Mouse (Mus musculus) liver, postnatal 0 days (tissue): ENCODE results near the gene Map3k1. TPM values are rescaled to one million over a fixed set of nuclear protein-coding genes. Genes with fewer than 3 reads are reported as not detected.

Source experiments
- ATAC-seq: fragments of 200-750 bp; cut with Nextera tagmentation; 2 replicates; pipeline ENCODE4 v1.8.0; 2017; ENCODE audit warnings: mild to moderate bottlenecking, moderate library complexity
- DNase-seq: peaks from one replicate; pipeline ENCODE4 v3.0.0-alpha.2; 2016
- H3K27ac ChIP-seq: fragments of 300-500 bp; sonication (generic); 2 replicates; pipeline ENCODE4 v1.5.1; 2014; ENCODE audit warnings: antibody characterized with exemption, moderate library complexity, mild to moderate bottlenecking, low read depth
- H3K27me3 ChIP-seq: fragments of 300-500 bp; sonication (generic); 2 replicates; pipeline ENCODE4 v1.6.1; 2014; ENCODE audit warnings: low read length, control low read depth, mixed read lengths; ENCODE audit not compliant: insufficient read depth
- H3K36me3 ChIP-seq: fragments of 300-500 bp; sonication (generic); replicated peaks from 2 replicates; pipeline ENCODE4 v1.6.1; 2014; ENCODE audit warnings: mild to moderate bottlenecking, control low read depth, low read length, moderate library complexity, mixed read lengths; ENCODE audit not compliant: insufficient read depth
- H3K4me1 ChIP-seq: fragments of 300-500 bp; sonication (generic); 2 replicates; pipeline ENCODE4 v1.6.1; 2014; ENCODE audit warnings: antibody characterized with exemption, mild to moderate bottlenecking, control low read depth; ENCODE audit not compliant: insufficient read depth
- H3K4me2 ChIP-seq: fragments of 300-500 bp; sonication (generic); 2 replicates; pipeline ENCODE4 v1.6.1; 2014; ENCODE audit warnings: low read depth, mild to moderate bottlenecking, low read length, moderate library complexity, mixed read lengths
- H3K4me3 ChIP-seq: fragments of 300-500 bp; sonication (generic); 2 replicates; pipeline ENCODE4 v1.5.1; 2014; ENCODE audit warnings: low read depth, low read length
- H3K9ac ChIP-seq: fragments of 300-500 bp; sonication (generic); replicated peaks from 2 replicates; pipeline ENCODE4 v1.6.1; 2014; ENCODE audit warnings: mild to moderate bottlenecking, moderate library complexity
- H3K9me3 ChIP-seq: fragments of 300-500 bp; sonication (generic); 2 replicates; pipeline ENCODE4 v1.6.1; 2016; ENCODE audit warnings: mild to moderate bottlenecking, control low read depth, low read length, mixed read lengths
- CTCF ChIP-seq: sonication (generic); IDR thresholded peaks from 2 replicates; pipeline ENCODE4 v1.5.1; 2016; ENCODE audit warnings: antibody characterized with exemption, low read depth
- EP300 ChIP-seq: IDR thresholded peaks from 2 replicates; pipeline ENCODE4 v1.6.1; 2016; ENCODE audit warnings: antibody characterized with exemption, low read depth, mild to moderate bottlenecking
- WGBS: fragments of 180-500 bp; shearing (Covaris S2); extraction: QIAGEN DNeasy Blood & Tissue Kit; methylation state at CpG from one replicate; pipeline ENCODE4 v1.1.7; 2014; ENCODE audit not compliant: insufficient replicate concordance; 5-methylcytosine and 5-hydroxymethylcytosine counted together
- polyA plus RNA-seq: library from polyadenylated mRNA; unstranded; fragments of >200 nt; fragmentation: Nextera tagmentation; extraction: Ambion mirVana; gene quantifications from 2 replicates; pipeline ENCODE4 v1.2.1, GENCODE M21; 2015

Gene Map3k1
- polyA plus RNA-seq, 1 experiment from 2014 or later: 11.5 TPM

- no peak for TF ChIP-seq CTCF
- TF ChIP-seq EP300: no peak
- no peaks in the 10 kb centered on the region for H3K36me3 ChIP-seq
- H3K4me1 ChIP-seq: peaks cover 16% of the 10 kb centered on the region
- no peak overlapping the region for H3K9ac ChIP-seq
- H3K4me2 ChIP-seq: no peak overlapping the region
- no peak overlapping the region for H3K4me3 ChIP-seq
- ATAC-seq (no peak), DNase-seq (no peak)
- peak overlapping the region; percentile 61 for H3K27ac ChIP-seq
- WGBS: 90% methylated on average over 4 of the region's 4 CpGs
- no peaks in the 10 kb centered on the region for H3K27me3 ChIP-seq
- H3K9me3 ChIP-seq: peaks cover 2% of the 10 kb centered on the region; the same call in 1 of the 2 replicates
Measured at GRCm38 (mm10) chr13:111815486-111815885, 6.7 kb upstream of the Map3k1 start.

DNA sequence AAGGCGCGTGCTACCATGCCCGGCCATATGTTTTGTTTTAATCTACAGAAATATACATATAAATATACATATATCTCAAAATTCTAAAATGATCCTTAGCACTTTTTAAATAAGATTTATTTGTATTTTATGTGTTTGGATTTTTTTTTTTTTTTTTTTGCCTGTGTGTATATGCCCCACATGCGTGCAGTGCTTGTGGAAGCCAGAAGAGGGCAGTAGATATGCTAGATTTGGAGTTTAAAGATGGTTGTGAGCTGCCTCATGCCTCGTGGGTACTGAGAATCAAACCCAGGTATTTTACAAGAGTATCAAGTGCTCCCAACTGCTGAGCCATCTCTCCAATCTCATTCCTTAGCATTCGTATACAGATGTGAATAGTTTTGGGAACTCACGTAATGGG lies 6.2 kb upstream of the Map3k1 start:
- H3K4me2 ChIP-seq: no peak overlapping the region
- H3K9ac ChIP-seq: no peak overlapping the region
- peaks cover 12% of the 10 kb centered on the region for H3K4me1 ChIP-seq
- no peaks in the 10 kb centered on the region for H3K27me3 ChIP-seq
- ATAC-seq: no peak
- H3K27ac ChIP-seq: no peak overlapping the region
- no peak for DNase-seq
- WGBS: 94% methylated on average over 7 of the region's 7 CpGs
- peaks cover 2% of the 10 kb centered on the region; the same call in 1 of the 2 replicates for H3K9me3 ChIP-seq
- no peaks in the 10 kb centered on the region for H3K36me3 ChIP-seq
- no peak overlapping the region for H3K4me3 ChIP-seq
- TF ChIP-seq EP300 (no peak), CTCF (peak; percentile 43)

DNA sequence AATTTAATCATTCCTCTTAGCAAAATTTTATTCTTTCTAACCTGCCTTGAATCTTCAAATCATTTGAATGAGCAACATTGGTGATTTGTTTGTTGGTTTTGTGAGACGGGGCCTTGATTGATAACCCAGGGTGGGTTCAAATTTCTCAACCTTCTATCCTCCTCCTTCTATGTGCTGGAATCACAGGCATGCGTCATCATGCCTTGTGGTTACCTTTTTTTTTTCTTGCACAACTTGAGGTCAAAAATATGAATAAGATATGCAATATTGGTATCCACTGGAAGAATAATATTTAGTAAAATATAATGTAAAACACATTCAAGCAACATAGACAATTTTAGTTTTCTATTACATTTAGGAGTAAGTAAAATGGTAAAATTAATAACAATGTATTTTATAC lies 3.9 kb upstream of the Map3k1 start:
- peaks cover 9% of the 10 kb centered on the region; the same call in 1 of the 2 replicates for H3K4me1 ChIP-seq
- no peak overlapping the region for H3K27ac ChIP-seq
- H3K4me3 ChIP-seq: no peak overlapping the region
- no peak overlapping the region for H3K9ac ChIP-seq
- no peaks in the 10 kb centered on the region for H3K27me3 ChIP-seq
- peaks cover 2% of the 10 kb centered on the region; the same call in 1 of the 2 replicates for H3K9me3 ChIP-seq
- no peaks in the 10 kb centered on the region for H3K36me3 ChIP-seq
- TF ChIP-seq EP300: no peak
- TF ChIP-seq CTCF: no peak
- ATAC-seq: no peak
- H3K4me2 ChIP-seq: no peak overlapping the region
- WGBS: 79% methylated on average over 2 of the region's 2 CpGs
- no peak for DNase-seq

- Histone ChIP-seq H3K27ac (no peak overlapping the region), H3K4me2 (no peak overlapping the region), H3K36me3 (no peaks in the 10 kb centered on the region), H3K9me3 (peaks cover 2% of the 10 kb centered on the region; the same call in 1 of the 2 replicates), H3K9ac (no peak overlapping the region), H3K4me3 (no peak overlapping the region), H3K27me3 (no peaks in the 10 kb centered on the region), H3K4me1 (peaks cover 13% of the 10 kb centered on the region)
- ATAC-seq (no peak), DNase-seq (no peak)
- no peak for TF ChIP-seq CTCF
- TF ChIP-seq EP300: no peak
- WGBS: 88% methylated on average over 13 of the region's 13 CpGs
Measured at GRCm38 (mm10) chr13:111810998-111811628, 2.3 kb upstream of the Map3k1 start.

GRCm38 (mm10) chr13:111809466-111810228 lies 854 bp upstream of the Map3k1 start:
- Histone ChIP-seq H3K27ac (peak overlapping the region; percentile 98), H3K9me3 (no peaks in the 10 kb centered on the region), H3K36me3 (no peaks in the 10 kb centered on the region), H3K4me2 (peak overlapping the region; percentile 91), H3K9ac (peak overlapping the region; percentile 96), H3K4me3 (peak overlapping the region; percentile 93), H3K4me1 (peaks cover 20% of the 10 kb centered on the region), H3K27me3 (no peaks in the 10 kb centered on the region)
- ATAC-seq (peak; percentile 47), DNase-seq (peak; percentile 81)
- TF ChIP-seq CTCF (no peak), EP300 (0 out of 2 replicates have a peak, but pooled peaks have one; percentile 6)
- 2% methylated on average over 29 of the region's 29 CpGs for WGBS

- no peaks in the 10 kb centered on the region for H3K9me3 ChIP-seq
- TF ChIP-seq CTCF (no peak), EP300 (no peak)
- H3K4me3 ChIP-seq: peak overlapping the region; percentile 93
- H3K4me2 ChIP-seq: peak overlapping the region; percentile 91
- no peaks in the 10 kb centered on the region for H3K27me3 ChIP-seq
- DNase-seq: no peak
- H3K4me1 ChIP-seq: peaks cover 33% of the 10 kb centered on the region
- H3K27ac ChIP-seq: peak overlapping the region; percentile 98
- H3K36me3 ChIP-seq: no peaks in the 10 kb centered on the region
- ATAC-seq: peak; percentile 40
- H3K9ac ChIP-seq: peak overlapping the region; percentile 96
- 0% methylated on average over 18 of the region's 38 CpGs for WGBS
Measured at GRCm38 (mm10) chr13:111808387-111808636, 481 bp downstream of the Map3k1 start.
